ENCODE assay signal across 9 mouse cellular contexts in genomic region chr11:96074351-96075176, GRCm38 (mm10). TPM values are rescaled to one million over a fixed set of nuclear protein-coding genes. Genes with fewer than 3 reads are reported as not detected.
DNase-seq lines count a peak whose midpoint lies in the region; ATAC-seq and TF ChIP-seq lines count a peak whose summit lies in the region.
"Had no signal": no experiment of that assay in that cellular context is flagged by ENCODE, and none has a peak within 500 bp of the region (broad histone marks: within the 10 kb centered on the region; RNA-seq: fewer than 3 reads in every experiment).

No protein-coding gene starts in this region.

- no peak for ATAC-seq in embryonic facial prominence, embryonic 14.5 days (ENCODE audit: low read depth)
- no peak for ATAC-seq in hindbrain, postnatal 0 days

- peak overlapping the region; percentile 95 for H3K4me3 ChIP-seq in gastrocnemius, adult 2 months
- H3K4me3 ChIP-seq in ES-Bruce4 (ENCODE audit: low read depth, low read length) = peak overlapping the region; percentile 87
- H3K4me3 ChIP-seq in embryonic facial prominence, embryonic 14.5 days (ENCODE audit: low read depth, low read length) = peak overlapping the region; percentile 78
- peak overlapping the region; percentile 88 for H3K4me3 ChIP-seq in hindbrain, postnatal 0 days (ENCODE audit: low read length)
- peak overlapping the region; percentile 89 for H3K4me3 ChIP-seq in midbrain, embryonic 10.5 days

- TF ChIP-seq POLR2A in ES-Bruce4 (IDR thresholded peaks at IDR 0.05; ENCODE audit: insufficient read depth, low read length) = no peak

- DNase-seq in gastrocnemius, adult 2 months = peak; percentile 31
- DNase-seq in gastrocnemius, adult 18-20 months (ENCODE audit: low spot score) = no peak
- no peak for DNase-seq in embryonic facial prominence, embryonic 14.5 days (ENCODE audit: low spot score)
- peak; percentile 11 for DNase-seq in hindbrain, postnatal 0 days (ENCODE audit: low spot score)
- no peak for DNase-seq in midbrain, embryonic 10.5 days (ENCODE audit: low spot score)
- DNase-seq in urinary bladder, adult 18-20 months (ENCODE audit: low spot score in 2 of 2) = no peak
- DNase-seq in lung, postnatal 10 days = no peak

- H3K27me3 ChIP-seq in ES-Bruce4 (ENCODE audit: control insufficient read depth, insufficient read depth, low read length, poor library complexity, severe bottlenecking) = no peaks in the 10 kb centered on the region
- no peaks in the 10 kb centered on the region for H3K27me3 ChIP-seq in embryonic facial prominence, embryonic 14.5 days (replicated peaks; ENCODE audit: control insufficient read depth, insufficient read depth, low read length)
- H3K27me3 ChIP-seq in hindbrain, postnatal 0 days (ENCODE audit: insufficient read depth, low read length) = no peaks in the 10 kb centered on the region
- no peaks in the 10 kb centered on the region for H3K27me3 ChIP-seq in midbrain, embryonic 10.5 days (ENCODE audit: low read depth, poor library complexity, severe bottlenecking)

- H3K9me3 ChIP-seq in ES-Bruce4 (replicated peaks; ENCODE audit: control insufficient read depth, insufficient read depth, low read length, poor library complexity, severe bottlenecking) = no peaks in the 10 kb centered on the region
- H3K9me3 ChIP-seq in embryonic facial prominence, embryonic 14.5 days (ENCODE audit: control insufficient read depth, low read length) = no peaks in the 10 kb centered on the region
- H3K9me3 ChIP-seq in hindbrain, postnatal 0 days (ENCODE audit: low read length) = no peaks in the 10 kb centered on the region
- no peaks in the 10 kb centered on the region for H3K9me3 ChIP-seq in midbrain, embryonic 10.5 days (replicated peaks)

- peak overlapping the region; percentile 81 for H3K4me2 ChIP-seq in embryonic facial prominence, embryonic 14.5 days (ENCODE audit: low read depth, low read length)
- peak overlapping the region; percentile 86 for H3K4me2 ChIP-seq in hindbrain, postnatal 0 days (ENCODE audit: low read depth, low read length)

- H3K27ac ChIP-seq in gastrocnemius, adult 2 months = peak overlapping the region; percentile 98
- H3K27ac ChIP-seq in ES-Bruce4 (ENCODE audit: insufficient read depth, low read length) = peak overlapping the region; percentile 38
- peak overlapping the region; percentile 58; the same call in 1 of the 2 replicates for H3K27ac ChIP-seq in embryonic facial prominence, embryonic 14.5 days (replicated peaks; ENCODE audit: low read depth, low read length)
- peak overlapping the region; percentile 93 for H3K27ac ChIP-seq in hindbrain, postnatal 0 days
- peak overlapping the region; percentile 88 for H3K27ac ChIP-seq in midbrain, embryonic 10.5 days (replicated peaks)

- TF ChIP-seq CTCF in gastrocnemius, adult 2 months (IDR thresholded peaks at IDR 0.05) = no peak
- no peak for TF ChIP-seq CTCF in ES-Bruce4 (IDR thresholded peaks at IDR 0.05; ENCODE audit: low read depth, low read length)
- no peak for TF ChIP-seq CTCF in hindbrain, postnatal 0 days (IDR thresholded peaks at IDR 0.05; ENCODE audit: low read depth)

- peaks cover 16% of the 10 kb centered on the region for H3K36me3 ChIP-seq in ES-Bruce4 (ENCODE audit: control insufficient read depth, insufficient read depth, low read length, poor library complexity, severe bottlenecking)
- peaks cover 21% of the 10 kb centered on the region for H3K36me3 ChIP-seq in embryonic facial prominence, embryonic 14.5 days (ENCODE audit: control insufficient read depth, insufficient read depth, low read length)
- peaks cover 6% of the 10 kb centered on the region; the same call in 1 of the 2 replicates for H3K36me3 ChIP-seq in hindbrain, postnatal 0 days (ENCODE audit: insufficient read depth, low read length)
- peaks cover 37% of the 10 kb centered on the region for H3K36me3 ChIP-seq in midbrain, embryonic 10.5 days

- H3K4me1 ChIP-seq in ES-Bruce4 (ENCODE audit: control insufficient read depth, insufficient read depth, low read length) = no peaks in the 10 kb centered on the region
- H3K4me1 ChIP-seq in embryonic facial prominence, embryonic 14.5 days (ENCODE audit: control insufficient read depth, insufficient read depth, low read length) = peaks cover 6% of the 10 kb centered on the region
- H3K4me1 ChIP-seq in hindbrain, postnatal 0 days (ENCODE audit: insufficient read depth, low read length) = no peaks in the 10 kb centered on the region
- peaks cover 18% of the 10 kb centered on the region for H3K4me1 ChIP-seq in midbrain, embryonic 10.5 days

- no peak for TF ChIP-seq EP300 in ES-Bruce4 (IDR thresholded peaks at IDR 0.05; ENCODE audit: insufficient read depth, low read depth, low read length)

- H3K9ac ChIP-seq in ES-Bruce4 (ENCODE audit: low read depth, poor library complexity, severe bottlenecking) = peak overlapping the region; percentile 90
- peak overlapping the region; percentile 81 for H3K9ac ChIP-seq in embryonic facial prominence, embryonic 14.5 days (ENCODE audit: low read depth, low read length)
- peak overlapping the region; percentile 84 for H3K9ac ChIP-seq in hindbrain, postnatal 0 days (replicated peaks; ENCODE audit: low read length)

- WGBS in embryonic facial prominence, embryonic 14.5 days = 19% methylated on average over 17 of the region's 17 CpGs
- WGBS in hindbrain, postnatal 0 days = 26% methylated on average over 17 of the region's 17 CpGs
- WGBS in midbrain, embryonic 10.5 days = 35% methylated on average over 17 of the region's 17 CpGs

- intact Hi-C loops in gastrocnemius, adult 2 months (cut with DNase I) = loop anchor here (1.0 to 10.0 kb wide), 2 partner anchors 8 to 410 kb away; partner anchors contain the start of gene Phb

RNA-seq across cellular contexts. Expression of gene Atp5g1, which starts 0.9 kb away (rescaled TPM):
- 1,000 to 10,000 TPM; 1,178 to 1,786 TPM for total RNA-seq in gastrocnemius, adult 2 months (2021)
- total RNA-seq in gastrocnemius, adult 18-20 months (2021) = 1,000 to 10,000 TPM; 1,436 to 1,539 TPM
- polyA plus RNA-seq in ES-Bruce4 (2011; ENCODE audit: insufficient read depth, insufficient read length, low read depth, missing spikeins) = 184 and 191 TPM in 2 replicates
- polyA plus RNA-seq in embryonic facial prominence, embryonic 14.5 days (2014; fragmentation: Nextera tagmentation; extraction: Ambion mirVana) = 764 and 777 TPM in 2 replicates
- 703 and 894 TPM in 2 replicates for total RNA-seq in hindbrain, postnatal 0 days (2014; rRNA removed)
- polyA plus RNA-seq in hindbrain, postnatal 0 days (2015; fragmentation: Nextera tagmentation; extraction: Ambion mirVana) = 1,232 and 1,324 TPM in 2 replicates
- 534 and 550 TPM in 2 replicates for polyA plus RNA-seq in midbrain, embryonic 10.5 days (2016; fragmentation: Nextera tagmentation; extraction: Ambion mirVana)

RNA-seq across cellular contexts. Expression of gene Ube2z, which starts 9.4 kb away (rescaled TPM):
- total RNA-seq in gastrocnemius, adult 2 months (2021) = 10 to 100 TPM; 14.4 to 18.2 TPM
- total RNA-seq in gastrocnemius, adult 18-20 months (2021) = 10 to 100 TPM; 14.5 to 17.3 TPM
- 85.7 and 86.6 TPM in 2 replicates for polyA plus RNA-seq in ES-Bruce4 (2011; ENCODE audit: insufficient read depth, insufficient read length, low read depth, missing spikeins)
- polyA plus RNA-seq in embryonic facial prominence, embryonic 14.5 days (2014; fragmentation: Nextera tagmentation; extraction: Ambion mirVana) = 39.5 and 40.6 TPM in 2 replicates
- 48.2 and 50.1 TPM in 2 replicates for total RNA-seq in hindbrain, postnatal 0 days (2014; rRNA removed)
- 30.3 and 32.9 TPM in 2 replicates for polyA plus RNA-seq in hindbrain, postnatal 0 days (2015; fragmentation: Nextera tagmentation; extraction: Ambion mirVana)
- polyA plus RNA-seq in midbrain, embryonic 10.5 days (2016; fragmentation: Nextera tagmentation; extraction: Ambion mirVana) = 25.0 and 27.0 TPM in 2 replicates

RNA-seq across cellular contexts. Expression of gene Calcoco2, which starts 37.2 kb away (rescaled TPM):
- not detected for total RNA-seq in gastrocnemius, adult 2 months (2021)
- total RNA-seq in gastrocnemius, adult 18-20 months (2021) = not detected
- 16.7 and 18.0 TPM in 2 replicates for polyA plus RNA-seq in ES-Bruce4 (2011; ENCODE audit: insufficient read depth, insufficient read length, low read depth, missing spikeins)
- polyA plus RNA-seq in embryonic facial prominence, embryonic 14.5 days (2014; fragmentation: Nextera tagmentation; extraction: Ambion mirVana) = 0.47 TPM in 1 of 2 replicates, not detected in the other
- total RNA-seq in hindbrain, postnatal 0 days (2014; rRNA removed) = not detected in 2 replicates
- polyA plus RNA-seq in hindbrain, postnatal 0 days (2015; fragmentation: Nextera tagmentation; extraction: Ambion mirVana) = 0.19 TPM in 2 replicates
- polyA plus RNA-seq in midbrain, embryonic 10.5 days (2016; fragmentation: Nextera tagmentation; extraction: Ambion mirVana) = not detected in 2 replicates

RNA-seq across cellular contexts. Expression of gene Snf8, which starts 39.9 kb away (rescaled TPM):
- total RNA-seq in gastrocnemius, adult 2 months (2021) = 10 to 100 TPM; 31.6 to 34.6 TPM
- total RNA-seq in gastrocnemius, adult 18-20 months (2021) = 10 to 100 TPM; 33.4 to 35.7 TPM
- polyA plus RNA-seq in ES-Bruce4 (2011; ENCODE audit: insufficient read depth, insufficient read length, low read depth, missing spikeins) = 56.1 and 62.1 TPM in 2 replicates
- 33.4 and 36.6 TPM in 2 replicates for polyA plus RNA-seq in embryonic facial prominence, embryonic 14.5 days (2014; fragmentation: Nextera tagmentation; extraction: Ambion mirVana)
- total RNA-seq in hindbrain, postnatal 0 days (2014; rRNA removed) = 18.6 and 21.4 TPM in 2 replicates
- polyA plus RNA-seq in hindbrain, postnatal 0 days (2015; fragmentation: Nextera tagmentation; extraction: Ambion mirVana) = 114 and 115 TPM in 2 replicates
- polyA plus RNA-seq in midbrain, embryonic 10.5 days (2016; fragmentation: Nextera tagmentation; extraction: Ambion mirVana) = 106 and 110 TPM in 2 replicates

RNA-seq across cellular contexts. Expression of gene Gip, which starts 50.2 kb away (rescaled TPM):
- not detected for total RNA-seq in gastrocnemius, adult 2 months (2021)
- total RNA-seq in gastrocnemius, adult 18-20 months (2021) = not detected
- not detected in 2 replicates for polyA plus RNA-seq in ES-Bruce4 (2011; ENCODE audit: insufficient read depth, insufficient read length, low read depth, missing spikeins)
- polyA plus RNA-seq in embryonic facial prominence, embryonic 14.5 days (2014; fragmentation: Nextera tagmentation; extraction: Ambion mirVana) = not detected in 2 replicates
- total RNA-seq in hindbrain, postnatal 0 days (2014; rRNA removed) = not detected in 2 replicates
- polyA plus RNA-seq in hindbrain, postnatal 0 days (2015; fragmentation: Nextera tagmentation; extraction: Ambion mirVana) = not detected in 2 replicates
- not detected in 2 replicates for polyA plus RNA-seq in midbrain, embryonic 10.5 days (2016; fragmentation: Nextera tagmentation; extraction: Ambion mirVana)
- total RNA-seq: layer of hippocampus, adult 18-20 months had no signal

Comparison
In these comparisons a context has a peak if more than half of its experiments do, and no peak if none do; other contexts are left out.
1. DNase-seq: peak in gastrocnemius, adult 2 months (single experiment) and hindbrain, postnatal 0 days (single experiment); none in gastrocnemius, adult 18-20 months (single experiment), embryonic facial prominence, embryonic 14.5 days (single experiment), midbrain, embryonic 10.5 days (single experiment), urinary bladder, adult 18-20 months (0 of 2) and lung, postnatal 10 days (single experiment).
2. H3K27ac ChIP-seq: peak in every context shown above with its lines; median percentile 98 in gastrocnemius, adult 2 months; 93 in hindbrain, postnatal 0 days; 88 in midbrain, embryonic 10.5 days; 58 in embryonic facial prominence, embryonic 14.5 days; 38 in ES-Bruce4.
3. RNA of gene Calcoco2, which starts 37.2 kb away (polyA plus RNA-seq): 16.7 to 18.0 TPM in ES-Bruce4; 0.47 TPM in embryonic facial prominence, embryonic 14.5 days, 0.19 TPM in hindbrain, postnatal 0 days and not detected in midbrain, embryonic 10.5 days; every median in the first group is over 10 times any median in the second.
4. Peak in every context shown above with its lines, with median percentiles within 50 percentile points of each other: H3K4me3 ChIP-seq and H3K9ac ChIP-seq.